Mouse (Mus musculus) CH12.LX (cell line): ENCODE data around the gene C1qtnf5. TPM values are rescaled to one million over a fixed set of nuclear protein-coding genes. Genes with fewer than 3 reads are reported as not detected.

ENCODE experiments used
- DNase-seq: peaks from one replicate; pipeline ENCODE4 v3.0.0-alpha.2; 2013; ENCODE audit errors: extremely low read depth
- H3K27ac ChIP-seq: 2 replicates; pipeline ENCODE4 v1.5.1; 2012; ENCODE audit warnings: low read depth, mild to moderate bottlenecking, control low read depth, moderate library complexity; ENCODE audit not compliant: insufficient read depth
- H3K27me3 ChIP-seq: replicated peaks from 2 replicates; pipeline ENCODE3; 2012; ENCODE audit warnings: inconsistent platforms
- H3K36me3 ChIP-seq, 2 experiments: replicated peaks in 1 of 2; 2 replicates each; pipeline versions ENCODE3 to v1.6.1; 2012; ENCODE audit warnings: inconsistent platforms in 1 of 2, low read length in 1 of 2, mild to moderate bottlenecking in 1 of 2, mixed read lengths in 1 of 2, moderate library complexity in 1 of 2; ENCODE audit not compliant: control insufficient read depth in 1 of 2, insufficient read depth in 1 of 2
- H3K4me1 ChIP-seq, 2 experiments: 2 replicates each; pipeline ENCODE4 v1.6.1; 2012; ENCODE audit warnings: inconsistent platforms in 1 of 2, moderate library complexity in 1 of 2; ENCODE audit not compliant: insufficient read depth in 2 of 2, control insufficient read depth in 1 of 2
- H3K4me2 ChIP-seq: 2 replicates; pipeline ENCODE4 v1.6.1; 2012; ENCODE audit warnings: low read depth, mild to moderate bottlenecking, control low read depth; ENCODE audit not compliant: poor library complexity, insufficient read depth, severe bottlenecking
- H3K4me3 ChIP-seq, 3 experiments: fragments of 150-350 bp in 1 of 3; sonication (generic) in 1 of 3; replicated peaks in 1 of 3; 2 replicates each; pipeline versions ENCODE3 to v1.5.1; 2011 to 2012; ENCODE audit warnings: low read depth in 2 of 3, low read length in 2 of 3, mild to moderate bottlenecking in 2 of 3, moderate library complexity in 2 of 3, control low read depth in 1 of 3, improper control_type of control experiment in 1 of 3, inconsistent platforms in 1 of 3, mixed read lengths in 1 of 3; ENCODE audit not compliant: poor library complexity in 1 of 3
- H3K79me2 ChIP-seq: replicated peaks from 2 replicates; pipeline ENCODE4 v1.6.1; 2012; ENCODE audit warnings: mild to moderate bottlenecking, moderate library complexity; ENCODE audit not compliant: control insufficient read depth, poor library complexity, insufficient read depth, severe bottlenecking; ENCODE audit errors: extremely low read depth
- H3K9ac ChIP-seq: 2 replicates; pipeline ENCODE4 v1.6.1; 2012; ENCODE audit warnings: low read depth, mild to moderate bottlenecking, control low read depth, moderate library complexity; ENCODE audit not compliant: insufficient read depth
- H3K9me3 ChIP-seq: replicated peaks from 2 replicates; pipeline ENCODE3; 2012; ENCODE audit warnings: low read length, inconsistent platforms, mixed read lengths
- CTCF ChIP-seq, 2 experiments: IDR thresholded peaks in 1 of 2; conservative IDR thresholded peaks in 1 of 2; 2 replicates each; pipeline ENCODE4 v1.5.1; 2011 to 2012; ENCODE audit warnings: low read depth in 2 of 2, low read length in 2 of 2, improper control_type of control experiment in 1 of 2, inconsistent platforms in 1 of 2, mild to moderate bottlenecking in 1 of 2, moderate library complexity in 1 of 2
- ELF1 ChIP-seq: IDR thresholded peaks from 2 replicates; pipeline ENCODE4 v1.6.1; 2014; ENCODE audit warnings: low read depth, mild to moderate bottlenecking, inconsistent platforms, low read length, improper control_type of control experiment
- GABPA ChIP-seq: IDR thresholded peaks from 2 replicates; pipeline ENCODE4 v1.6.1; 2012; ENCODE audit warnings: low read depth, low read length, improper control_type of control experiment, inconsistent platforms; ENCODE audit not compliant: insufficient replicate concordance
- HCFC1 ChIP-seq: IDR thresholded peaks from 2 replicates; pipeline ENCODE4 v1.6.1; 2012; ENCODE audit warnings: low read depth, mild to moderate bottlenecking, inconsistent platforms, low read length, improper control_type of control experiment
- IRF4 ChIP-seq: IDR thresholded peaks from 2 replicates; pipeline ENCODE4 v1.6.1; 2014; ENCODE audit warnings: low read depth, mild to moderate bottlenecking, inconsistent platforms, low read length, improper control_type of control experiment
- JUN ChIP-seq: IDR thresholded peaks from 2 replicates; pipeline ENCODE4 v1.6.1; 2011; ENCODE audit warnings: low read depth, mild to moderate bottlenecking, low read length, improper control_type of control experiment, moderate library complexity; ENCODE audit not compliant: insufficient read depth
- JUND ChIP-seq: conservative IDR thresholded peaks from 2 replicates; pipeline ENCODE4 v1.6.1; 2011; ENCODE audit warnings: low read depth, low read length, improper control_type of control experiment
- KAT2A ChIP-seq: IDR thresholded peaks from 2 replicates; pipeline ENCODE4 v1.6.1; 2012; ENCODE audit warnings: low read length, improper control_type of control experiment, inconsistent platforms; ENCODE audit not compliant: insufficient replicate concordance
- MAFK ChIP-seq: IDR thresholded peaks from 2 replicates; pipeline ENCODE4 v1.6.1; 2011; ENCODE audit warnings: low read length, improper control_type of control experiment; ENCODE audit not compliant: insufficient replicate concordance
- MAZ ChIP-seq: IDR thresholded peaks from 2 replicates; pipeline ENCODE4 v1.6.1; 2012; ENCODE audit warnings: low read depth, mild to moderate bottlenecking, inconsistent platforms, low read length, improper control_type of control experiment, moderate library complexity
- MEF2A ChIP-seq: IDR thresholded peaks from 2 replicates; pipeline ENCODE4 v1.6.1; 2014; ENCODE audit warnings: low read depth, mild to moderate bottlenecking, inconsistent platforms, low read length, improper control_type of control experiment, borderline replicate concordance
- MXI1 ChIP-seq: IDR thresholded peaks from 2 replicates; pipeline ENCODE4 v1.6.1; 2011; ENCODE audit warnings: mild to moderate bottlenecking, low read depth, low read length, improper control_type of control experiment
- MYC ChIP-seq: IDR thresholded peaks from 2 replicates; pipeline ENCODE4 v1.6.1; 2011; ENCODE audit warnings: low read depth, mild to moderate bottlenecking, improper control_type of control experiment, low read length
- NELFE ChIP-seq: IDR thresholded peaks from 2 replicates; pipeline ENCODE4 v1.6.1; 2011; ENCODE audit warnings: low read depth, low read length, improper control_type of control experiment
- NRF1 ChIP-seq: IDR thresholded peaks from 2 replicates; pipeline ENCODE4 v1.6.1; 2014; ENCODE audit warnings: low read depth, mild to moderate bottlenecking, inconsistent platforms, low read length, improper control_type of control experiment, moderate library complexity
- PAX5 ChIP-seq: IDR thresholded peaks from 2 replicates; pipeline ENCODE4 v1.6.1; 2012; ENCODE audit warnings: low read length, inconsistent platforms, mixed read lengths
- POLR2A ChIP-seq: IDR thresholded peaks from 2 replicates; pipeline ENCODE4 v1.6.1; 2011; ENCODE audit warnings: low read depth, mild to moderate bottlenecking, improper control_type of control experiment, low read length
- POLR2AphosphoS2 ChIP-seq: IDR thresholded peaks from 2 replicates; pipeline ENCODE4 v1.6.1; 2011; ENCODE audit warnings: low read depth, low read length, improper control_type of control experiment
- RCOR1 ChIP-seq: conservative IDR thresholded peaks from 2 replicates; pipeline ENCODE4 v1.6.1; 2012; ENCODE audit warnings: low read depth, mild to moderate bottlenecking, inconsistent platforms, low read length, improper control_type of control experiment
- SIN3A ChIP-seq: IDR thresholded peaks from 2 replicates; pipeline ENCODE4 v1.6.1; 2012; ENCODE audit warnings: low read length, improper control_type of control experiment, inconsistent platforms
- SMC3 ChIP-seq: IDR thresholded peaks from 2 replicates; pipeline ENCODE4 v1.6.1; 2011; ENCODE audit warnings: low read depth, low read length, improper control_type of control experiment
- TCF12 ChIP-seq: IDR thresholded peaks from 2 replicates; pipeline ENCODE4 v1.6.1; 2014; ENCODE audit warnings: low read depth, mild to moderate bottlenecking, inconsistent platforms, low read length, improper control_type of control experiment
- UBTF ChIP-seq: IDR thresholded peaks from 2 replicates; pipeline ENCODE4 v1.6.1; 2012; ENCODE audit warnings: low read depth, mild to moderate bottlenecking, inconsistent platforms, low read length, improper control_type of control experiment, moderate library complexity
- USF1 ChIP-seq: IDR thresholded peaks from 2 replicates; pipeline ENCODE4 v1.6.1; 2014; ENCODE audit warnings: low read depth, mild to moderate bottlenecking, inconsistent platforms, low read length, improper control_type of control experiment
- ZC3H11A ChIP-seq: IDR thresholded peaks from 2 replicates; pipeline ENCODE4 v1.6.1; 2012; ENCODE audit warnings: low read depth, mild to moderate bottlenecking, inconsistent platforms, low read length, improper control_type of control experiment
- ZKSCAN1 ChIP-seq: IDR thresholded peaks from 2 replicates; pipeline ENCODE4 v1.6.1; 2012; ENCODE audit warnings: low read depth, inconsistent platforms, low read length, improper control_type of control experiment, borderline replicate concordance
- ZMIZ1 ChIP-seq: IDR thresholded peaks from 2 replicates; pipeline ENCODE4 v1.6.1; 2012; ENCODE audit warnings: low read depth, mild to moderate bottlenecking, inconsistent platforms, low read length, improper control_type of control experiment
- ZNF384 ChIP-seq: IDR thresholded peaks from 2 replicates; pipeline ENCODE4 v1.6.1; 2012; ENCODE audit warnings: low read depth, low read length, improper control_type of control experiment, inconsistent platforms
- dilution Hi-C: fragments of 300-500 bp; cut with MboI; formaldehyde crosslinking; loops from 2 replicates; pipeline ENCODE4 v1.14.3; 2020; ENCODE audit warnings: low sequenced_read_pairs; ENCODE audit not compliant: extremely low pct_unique_long_range_greater_than_20kb, extremely low pct_ligation_motif_present
- in situ Hi-C: fragments of 300-500 bp; cut with MboI; formaldehyde crosslinking; loops from 3 replicates; pipeline ENCODE4 v1.14.3; 2019; ENCODE audit warnings: low sequenced_read_pairs, low pct_ligation_motif_present, low pct_unique_long_range_greater_than_20kb, mixed read lengths
- polyA plus RNA-seq: library from polyadenylated mRNA; unstranded; fragments of >175 nt; gene quantifications from 2 replicates; pipeline ENCODE4 v1.2.1, GENCODE M21; 2012; ENCODE audit warnings: low read depth; ENCODE audit not compliant: insufficient read length
- total RNA-seq, 2 experiments: library from RNA; depleted of rRNA; stranded (reverse); fragments of 300-350 nt in 1 of 2; fragments of >200 nt in 1 of 2; gene quantifications; 2 replicates each; pipeline ENCODE4 v1.2.3; 2012 to 2014

Gene C1qtnf5
- total and polyA plus RNA-seq, 3 experiments = not detected

- no peak overlapping the region for H3K9ac ChIP-seq
- dilution Hi-C loops (no loop called here), in situ Hi-C loops (no loop called here)
- no peak overlapping the region for H3K4me2 ChIP-seq
- no peak overlapping the region for H3K27ac ChIP-seq
- no peaks in the 10 kb centered on the region for H3K9me3 ChIP-seq
- DNase-seq = no peak
- no peaks in the 10 kb centered on the region for H3K79me2 ChIP-seq
- peaks cover 10 to 45% of the 10 kb centered on the region in 2 experiments for H3K4me1 ChIP-seq
- no peaks in the 10 kb centered on the region for H3K36me3 ChIP-seq
- peaks cover 60% of the 10 kb centered on the region for H3K27me3 ChIP-seq
- no peak overlapping the region for H3K4me3 ChIP-seq
- TF ChIP-seq ELF1 = no peak
- TF ChIP-seq RCOR1 = no peak
- TF ChIP-seq CTCF (conservative IDR thresholded peaks at IDR 0.05 in 1 of 2, IDR thresholded peaks at IDR 0.05 in 1 of 2; ENCODE audit: low read depth in 2 of 2, low read length in 2 of 2) = no peak
- no peak for TF ChIP-seq MAFK
- no peak for TF ChIP-seq ZKSCAN1
- TF ChIP-seq UBTF = no peak
- TF ChIP-seq KAT2A = no peak
- no peak for TF ChIP-seq MXI1
- TF ChIP-seq ZMIZ1 = no peak
- TF ChIP-seq NRF1 = no peak
- no peak for TF ChIP-seq TCF12
- no peak for TF ChIP-seq NELFE
- TF ChIP-seq SIN3A = no peak
- no peak for TF ChIP-seq POLR2A
- no peak for TF ChIP-seq MYC
- no peak for TF ChIP-seq ZC3H11A
- TF ChIP-seq GABPA = no peak
- TF ChIP-seq JUND = no peak
- TF ChIP-seq JUN = no peak
- TF ChIP-seq, all 38 proteins: peak for 0
Observed at GRCm38 (mm10) chr9:44083392-44084121, 23.5 kb upstream of the C1qtnf5 start.

GRCm38 (mm10) chr9:44084236-44084635, 22.8 kb upstream of the C1qtnf5 start:
- Histone ChIP-seq H3K9ac (no peak overlapping the region), H3K4me3 (no peak overlapping the region), H3K27ac (no peak overlapping the region), H3K27me3 (peaks cover 60% of the 10 kb centered on the region), H3K4me1 (peaks cover 16 to 49% of the 10 kb centered on the region in 2 experiments), H3K36me3 (no peaks in the 10 kb centered on the region), H3K79me2 (no peaks in the 10 kb centered on the region), H3K9me3 (no peaks in the 10 kb centered on the region), H3K4me2 (peak overlapping the region; percentile 63)
- in situ Hi-C loops = no loop called here
- dilution Hi-C loops = no loop called here
- TF ChIP-seq NRF1 (no peak), JUND (no peak), GABPA (no peak), ZNF384 (no peak), SMC3 (no peak), USF1 (no peak), IRF4 (no peak), HCFC1 (no peak), PAX5 (no peak), JUN (no peak), POLR2AphosphoS2 (no peak), TCF12 (no peak), RCOR1 (no peak), MEF2A (no peak), UBTF (no peak), MAZ (no peak), MAFK (no peak)
- no peak for DNase-seq
